Mouse (Mus musculus): Measurements from ENCODE around the gene Gm20671.
"Not testable (repeated sequence)": the region's sequence is repeated elsewhere in the genome, so short reads cannot be mapped to it uniquely, and the experiment has no call there.

Gene Gm20671

DNA sequence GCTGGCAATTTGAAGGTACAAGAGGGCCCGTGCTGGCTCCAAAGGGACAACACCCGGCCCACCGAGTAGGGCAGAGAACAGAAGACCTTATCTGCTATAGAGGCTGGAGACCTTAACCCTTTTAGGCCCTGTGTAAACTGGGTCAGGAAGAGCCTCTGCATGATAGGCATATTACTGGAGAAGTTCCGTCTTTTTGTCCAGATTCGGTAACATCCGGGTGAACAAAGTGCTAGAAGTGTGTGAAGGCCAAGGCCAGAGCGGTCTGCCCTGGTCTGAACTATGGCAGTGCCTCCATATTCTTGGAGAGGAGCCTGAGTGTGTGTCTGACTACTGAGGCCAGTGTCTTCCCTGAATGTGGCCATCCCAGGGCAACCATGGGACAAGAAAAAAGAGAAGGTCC, at the start of gene Gm20671:
TSS of gene Gm20671 (minus strand) at position 101 of the 400 bp plus-strand sequence.
- no peak for DNase-seq (ENCODE audit: low spot score)

DNA sequence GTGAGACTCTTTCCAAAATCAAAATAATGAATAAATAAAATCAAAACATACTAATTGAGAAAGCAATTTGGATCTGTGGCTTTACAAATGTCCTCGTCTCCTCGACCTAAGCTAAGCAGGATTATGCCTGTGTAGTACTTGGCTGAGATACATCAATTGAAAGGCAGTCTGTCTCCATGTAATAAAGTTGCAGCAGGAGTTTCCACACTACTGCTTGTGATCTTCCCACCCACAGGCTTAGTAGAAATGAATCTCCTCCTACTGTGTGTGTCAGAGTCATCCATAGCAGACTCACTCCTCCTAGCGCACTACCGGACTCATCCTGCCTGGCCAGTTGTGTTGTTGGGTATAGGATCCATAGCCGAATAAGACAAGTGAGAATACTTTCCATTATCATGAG, 45.4 kb upstream of the Gm20671 start:
- no peak for DNase-seq (ENCODE audit: low spot score)

DNA sequence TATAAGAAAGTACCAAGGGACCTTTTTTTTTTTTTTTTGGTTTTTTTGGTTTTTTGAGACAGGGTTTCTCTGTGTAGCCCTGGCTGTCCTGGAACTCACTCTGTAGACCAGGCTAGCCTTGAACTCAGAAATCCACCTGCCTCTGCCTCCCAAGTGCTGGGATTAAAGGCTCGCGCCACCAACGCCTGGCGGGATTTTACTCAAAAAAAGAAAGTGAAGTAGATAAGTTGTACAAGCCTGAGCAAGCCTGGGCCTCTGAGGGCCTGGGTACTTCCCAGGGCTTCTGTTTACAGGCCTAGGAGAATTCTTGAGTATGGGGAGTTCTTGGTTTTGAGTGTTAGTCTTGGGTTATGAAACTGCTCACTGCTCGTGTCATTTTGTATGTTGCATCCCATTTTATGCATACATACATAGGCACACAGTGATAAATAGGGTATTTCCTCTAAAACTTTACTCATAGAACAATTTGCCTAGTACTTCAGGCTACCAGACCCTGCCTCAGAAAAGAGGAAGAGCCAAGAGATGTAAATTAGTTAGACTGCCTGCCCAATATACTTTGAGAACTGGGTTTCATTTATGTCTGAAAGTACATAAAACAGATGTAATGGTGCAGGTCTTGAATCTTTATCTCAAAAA, 42.6 kb upstream of the Gm20671 start:
- no peak for DNase-seq (ENCODE audit: low spot score)

DNA sequence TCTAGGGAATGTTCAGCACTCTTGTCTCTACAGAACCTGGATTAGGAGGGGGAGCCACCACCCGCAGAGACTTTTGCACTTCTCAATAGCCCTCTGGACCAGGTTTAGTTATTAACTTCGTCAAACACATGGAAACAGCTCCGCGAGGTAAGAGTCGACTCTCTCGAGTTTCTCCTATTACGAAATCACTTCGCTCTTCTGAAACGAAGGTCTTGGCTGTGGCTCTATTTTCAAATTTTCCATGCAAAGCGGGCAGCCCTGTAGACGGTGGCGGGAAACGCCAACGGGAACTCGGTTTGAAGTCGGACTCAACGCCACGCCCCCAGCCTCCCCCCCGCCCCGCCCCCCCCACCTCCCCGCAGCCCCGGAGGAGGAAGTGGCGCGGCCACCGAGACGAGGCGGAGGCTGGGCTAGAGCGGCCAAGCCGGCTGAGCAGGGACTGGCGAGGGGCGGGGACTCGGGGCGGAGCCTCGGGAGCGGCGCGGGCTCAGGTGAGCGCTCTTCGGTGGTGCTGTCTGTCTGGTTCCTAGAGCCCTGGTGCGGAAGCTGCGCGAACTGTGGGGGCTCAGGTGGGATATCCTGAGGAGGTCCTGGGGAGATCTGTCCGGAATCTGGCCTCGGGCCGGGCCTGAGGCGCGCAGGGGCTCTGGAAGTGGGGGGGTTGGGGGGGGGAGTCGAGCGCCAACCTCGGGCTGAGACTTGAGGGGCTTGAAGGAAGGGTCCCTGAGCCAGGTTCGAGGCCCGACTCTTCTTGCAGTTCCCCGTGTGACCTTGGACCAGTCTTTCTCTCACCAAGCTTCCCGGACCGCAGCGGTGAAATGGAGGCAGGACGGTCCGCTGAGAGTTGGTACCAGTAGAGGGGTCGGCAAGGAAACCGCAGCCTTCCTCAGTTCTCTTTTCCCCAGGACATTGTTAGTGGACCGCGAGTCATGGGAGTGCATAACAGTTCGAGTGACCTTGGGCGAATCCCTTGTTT, 36.6 kb upstream of the Gm20671 start, which contains the start of gene Depdc5:
TSS of gene Depdc5 (plus strand) at position 449 of the 976 bp plus-strand sequence.
- peak; percentile 96 for DNase-seq (ENCODE audit: low spot score)

DNA sequence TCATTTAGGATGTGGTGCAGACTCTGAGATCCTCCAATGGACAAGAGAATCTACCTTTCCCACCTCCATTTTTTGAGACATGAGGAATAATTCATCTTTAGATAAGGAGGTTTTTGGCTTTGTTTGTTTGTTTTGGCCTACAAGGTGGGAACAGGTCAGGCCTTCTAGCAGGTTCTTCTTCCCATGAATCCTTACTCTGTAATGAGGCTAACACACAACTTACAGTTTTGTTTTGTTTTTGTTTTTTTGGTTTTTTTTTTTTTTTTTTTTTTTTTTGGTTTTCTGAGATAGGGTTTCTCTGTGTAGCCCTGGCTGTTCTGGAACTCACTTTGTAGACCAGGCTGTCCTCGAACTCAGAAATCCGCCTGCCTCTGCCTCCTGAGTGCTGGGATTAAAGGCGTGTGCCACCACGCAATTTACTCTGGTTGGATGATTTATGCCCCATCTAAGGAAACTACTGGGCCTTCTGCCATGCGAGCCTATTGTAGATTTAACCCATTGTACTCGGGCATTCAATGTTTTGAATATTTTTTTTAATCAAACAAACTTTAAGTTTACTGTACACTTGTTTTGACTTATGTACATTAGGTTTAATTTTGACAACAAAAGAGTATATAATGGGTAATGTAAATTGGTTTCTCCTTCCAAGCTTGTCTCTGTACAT, 35.7 kb upstream of the Gm20671 start:
- no peak for DNase-seq (ENCODE audit: low spot score)

DNA sequence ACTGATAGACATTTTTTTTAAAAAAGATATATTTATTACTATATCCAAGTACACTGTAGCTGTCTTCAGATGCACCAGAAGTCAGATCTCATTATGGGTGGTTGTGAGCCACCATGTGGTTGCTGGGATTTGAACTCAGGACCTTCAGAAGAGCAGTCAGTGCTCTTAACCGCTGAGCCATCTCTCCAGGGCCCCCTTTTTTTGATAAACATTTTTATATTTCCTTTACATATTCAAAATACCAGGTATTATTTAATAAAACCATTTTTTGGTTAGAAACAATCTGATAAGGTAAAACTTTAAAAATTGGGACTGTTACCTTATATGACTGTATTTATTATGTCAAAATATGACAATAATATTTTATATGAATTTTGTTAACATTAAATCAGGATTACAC, 34.2 kb upstream of the Gm20671 start:
- DNase-seq (ENCODE audit: low spot score) = no peak

DNA sequence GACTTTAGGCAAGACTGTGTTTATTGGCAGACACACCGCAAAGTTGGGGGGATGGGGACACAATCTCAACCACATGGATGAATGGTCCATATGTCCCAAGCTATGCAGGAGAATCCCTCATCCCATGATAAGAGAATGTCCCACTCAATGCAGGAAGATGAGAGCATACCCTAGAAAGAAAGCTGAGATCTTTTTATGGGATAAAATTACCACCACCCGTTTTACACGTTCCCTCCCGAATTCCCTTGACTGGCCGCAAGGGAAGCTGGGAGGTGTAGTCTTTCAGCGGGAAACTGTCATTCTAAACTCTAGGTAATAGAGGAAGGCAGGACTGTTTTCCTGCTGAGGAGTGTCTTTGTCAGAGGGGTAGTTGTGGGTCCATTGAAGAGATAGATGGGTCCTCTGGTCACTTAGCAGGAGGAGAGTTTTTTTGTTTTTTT, 30.9 kb upstream of the Gm20671 start:
- DNase-seq (ENCODE audit: low spot score) = peak; percentile 39

DNA sequence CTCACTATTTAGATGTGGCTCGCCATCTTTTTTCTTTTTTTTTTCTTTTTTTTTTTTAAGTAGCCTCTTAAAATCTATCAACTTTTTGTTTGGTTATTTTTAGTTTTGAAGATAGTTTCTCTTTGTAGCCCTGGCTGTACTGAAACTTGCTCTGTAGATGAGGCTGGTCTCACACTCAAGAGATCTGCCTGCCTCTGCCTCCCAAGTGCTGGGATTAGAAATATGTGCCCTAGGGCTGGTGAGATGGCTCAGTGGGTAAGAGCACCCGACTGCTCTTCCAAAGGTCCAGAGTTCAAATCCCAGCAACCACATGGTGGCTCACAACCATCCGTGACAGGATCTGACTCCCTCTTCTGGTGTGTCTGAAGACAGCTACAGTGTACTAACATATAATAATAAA, 28.4 kb upstream of the Gm20671 start:
- not testable (repeated sequence) for DNase-seq (ENCODE audit: low spot score)

DNA sequence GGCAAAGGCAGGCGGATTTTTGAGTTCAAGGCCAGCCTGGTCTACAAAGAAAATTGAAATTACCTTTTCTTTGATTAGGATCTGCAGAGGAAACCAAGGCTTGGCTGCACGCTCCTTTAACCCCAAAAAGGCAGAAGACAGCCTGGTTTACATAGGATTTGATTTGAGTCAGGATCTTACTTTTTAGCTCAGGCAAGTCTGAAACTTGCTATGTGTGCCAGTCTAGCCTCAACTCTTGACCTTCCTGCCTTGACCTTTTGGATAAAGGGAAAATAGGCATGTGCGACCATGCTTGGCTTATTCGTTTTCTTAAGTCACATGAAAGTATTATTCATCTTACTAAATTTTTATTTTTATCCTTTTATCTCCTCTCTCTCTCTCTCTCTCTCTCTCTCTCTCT, 27.9 kb upstream of the Gm20671 start:
- no peak for DNase-seq (ENCODE audit: low spot score)

DNA sequence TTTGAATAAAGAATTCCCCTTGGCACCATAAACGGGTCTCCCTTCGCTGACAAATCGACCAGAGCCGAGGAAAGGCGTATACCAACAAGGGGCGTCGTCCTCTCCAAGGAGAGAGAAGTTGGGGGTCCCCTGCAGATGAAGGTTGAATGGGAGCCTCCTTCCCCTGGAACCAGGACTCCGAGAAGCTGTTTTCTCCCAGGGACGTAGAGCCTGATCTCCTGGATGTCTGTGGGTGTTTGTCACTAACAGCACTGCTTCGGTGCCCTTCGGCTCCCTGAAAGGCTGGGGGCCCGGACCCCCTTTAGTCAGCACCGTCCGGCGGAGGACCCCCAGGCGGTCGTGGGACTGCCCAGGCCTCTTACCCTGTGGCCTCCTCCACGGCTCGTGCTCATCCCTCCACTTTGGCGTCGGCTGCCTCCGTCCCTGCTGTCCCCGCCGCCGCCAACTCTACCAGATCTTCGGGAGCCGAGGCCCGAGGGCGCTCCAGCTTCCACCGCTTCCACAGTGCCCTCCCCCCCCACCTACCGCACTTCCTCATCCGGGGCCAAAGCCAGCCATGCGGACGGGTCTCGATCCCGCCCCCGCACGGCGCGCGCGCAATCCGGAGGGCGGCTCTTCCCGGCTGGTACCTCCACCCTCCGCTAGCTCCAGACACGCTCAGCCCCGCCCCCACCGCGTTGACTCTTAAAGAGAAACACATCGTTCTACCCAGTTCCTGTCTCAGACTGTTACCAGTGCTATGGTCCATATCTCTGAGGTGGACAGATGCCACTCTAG, 27.0 kb upstream of the Gm20671 start, which contains the start of gene Prr14l:
TSS of gene Prr14l (minus strand) at position 526 of the 777 bp plus-strand sequence.
- peak; percentile 98 for DNase-seq (ENCODE audit: low spot score)

DNA sequence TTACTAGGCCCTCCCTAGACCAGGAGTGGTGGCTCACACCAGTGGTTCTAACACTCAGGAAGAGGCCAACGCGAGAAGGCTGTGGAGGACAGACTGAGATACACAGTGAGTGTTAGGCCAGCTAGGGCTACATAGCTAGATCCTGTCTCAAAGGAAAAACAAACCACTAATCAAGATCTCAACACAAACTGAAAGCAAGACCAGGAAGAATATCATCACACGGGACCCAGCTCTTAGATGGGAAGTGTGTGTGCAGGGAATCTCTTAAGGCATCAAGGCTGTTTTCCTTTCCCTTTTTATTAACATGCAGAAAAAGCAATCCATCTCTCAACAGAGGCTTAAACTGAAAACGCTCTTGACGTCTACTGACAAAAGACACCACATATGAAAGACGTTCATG, 25.1 kb upstream of the Gm20671 start:
- DNase-seq (ENCODE audit: low spot score) = no peak

DNA sequence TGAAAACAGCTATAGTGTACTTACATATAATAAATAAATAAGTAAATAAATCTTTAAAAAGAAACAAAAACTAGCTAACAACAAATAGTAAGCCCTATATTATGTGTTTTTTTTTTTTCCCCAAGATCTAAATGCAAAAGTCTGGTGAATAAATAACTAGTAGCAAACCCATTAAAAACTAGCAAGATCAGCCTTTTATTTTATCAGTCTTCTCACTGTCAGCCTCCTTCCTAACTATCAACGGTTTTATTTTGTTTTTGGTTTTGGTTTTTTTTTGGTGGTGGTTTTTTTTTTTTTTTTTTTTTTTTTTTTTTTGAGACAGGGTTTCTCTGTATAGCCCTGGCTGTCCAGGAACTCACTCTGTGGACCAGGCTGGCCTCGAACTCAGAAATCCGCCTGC, 22.7 kb upstream of the Gm20671 start:
- DNase-seq (ENCODE audit: low spot score) = not testable (repeated sequence)

DNA sequence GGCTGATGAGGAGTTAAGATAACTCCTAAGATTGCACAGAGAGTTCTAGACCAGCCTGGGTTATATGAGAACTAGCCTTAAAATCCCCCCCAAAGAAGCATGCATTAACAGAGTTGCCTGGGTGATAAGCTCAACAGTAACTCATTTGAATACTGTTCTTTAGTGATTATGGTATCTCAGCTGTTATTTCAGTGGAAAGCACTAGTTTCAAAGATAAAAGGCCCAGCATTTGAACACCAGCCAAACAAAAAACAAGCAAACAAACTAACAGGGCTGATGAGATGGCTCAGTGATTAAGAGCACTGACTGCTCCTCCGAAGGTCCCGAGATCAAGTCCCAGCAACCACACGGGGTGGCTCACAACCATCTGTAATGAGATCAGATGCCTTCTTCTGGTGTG, 22.3 kb upstream of the Gm20671 start:
- no peak for DNase-seq (ENCODE audit: low spot score)

DNA sequence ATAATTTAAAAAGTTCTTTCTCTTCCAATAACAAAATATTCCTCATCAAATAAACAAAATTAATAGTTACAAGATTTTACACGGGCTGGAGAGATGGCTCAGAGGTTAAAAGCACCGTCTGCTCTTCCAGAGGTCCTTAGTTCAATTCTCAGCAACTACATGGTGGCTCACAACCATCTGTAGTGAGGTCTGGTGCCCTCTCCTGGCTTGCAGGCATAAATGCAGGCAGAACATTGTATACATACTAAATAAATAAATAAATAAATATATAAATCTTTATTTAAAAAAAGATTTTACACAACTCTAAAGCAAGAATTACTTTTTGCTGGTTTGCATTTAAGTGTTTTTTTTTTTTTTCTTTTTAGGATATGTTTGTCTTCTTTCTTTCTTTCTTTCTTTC, 13.1 kb upstream of the Gm20671 start:
- no peak for DNase-seq (ENCODE audit: low spot score)

DNA sequence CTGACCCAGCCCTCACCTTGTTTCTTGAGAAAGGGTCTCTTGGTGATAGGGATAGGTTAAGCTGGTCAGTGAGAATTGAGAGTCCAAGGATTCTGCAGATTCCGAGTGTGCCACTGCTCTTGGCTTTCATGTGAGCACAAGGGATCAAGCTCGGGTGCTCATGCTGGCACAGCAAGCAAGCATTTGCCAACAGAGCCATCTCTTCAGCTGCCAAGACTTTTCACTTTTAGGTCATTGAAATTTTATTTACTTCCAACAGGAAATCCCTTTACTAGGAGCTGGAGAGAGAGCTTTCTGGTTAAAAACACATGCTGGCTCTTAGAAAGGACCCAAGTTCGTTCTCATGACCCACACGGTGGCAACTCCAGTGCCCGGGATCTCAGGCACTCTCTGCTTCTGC, 10.1 kb upstream of the Gm20671 start:
- DNase-seq (ENCODE audit: low spot score) = no peak

DNA sequence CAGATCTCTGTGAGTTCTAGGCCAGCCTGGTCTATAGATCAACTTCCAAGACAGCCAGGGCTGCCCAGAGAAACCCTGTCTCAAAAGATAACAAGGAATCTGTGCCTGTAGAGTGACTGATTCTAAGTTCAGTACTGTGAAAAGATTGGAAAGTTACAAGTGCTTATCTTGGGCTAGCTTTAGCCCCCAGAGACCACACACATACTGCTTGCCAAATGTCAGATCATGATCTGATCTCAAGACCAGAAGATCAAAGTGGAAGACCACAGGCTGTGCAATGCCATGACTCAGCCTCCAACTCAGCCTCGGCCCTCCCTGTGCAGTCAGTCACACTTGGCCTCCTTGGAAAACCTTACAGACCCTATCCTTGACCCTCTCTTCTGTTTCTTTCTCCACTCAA, 7.6 kb upstream of the Gm20671 start:
- no peak for DNase-seq (ENCODE audit: low spot score)

DNA sequence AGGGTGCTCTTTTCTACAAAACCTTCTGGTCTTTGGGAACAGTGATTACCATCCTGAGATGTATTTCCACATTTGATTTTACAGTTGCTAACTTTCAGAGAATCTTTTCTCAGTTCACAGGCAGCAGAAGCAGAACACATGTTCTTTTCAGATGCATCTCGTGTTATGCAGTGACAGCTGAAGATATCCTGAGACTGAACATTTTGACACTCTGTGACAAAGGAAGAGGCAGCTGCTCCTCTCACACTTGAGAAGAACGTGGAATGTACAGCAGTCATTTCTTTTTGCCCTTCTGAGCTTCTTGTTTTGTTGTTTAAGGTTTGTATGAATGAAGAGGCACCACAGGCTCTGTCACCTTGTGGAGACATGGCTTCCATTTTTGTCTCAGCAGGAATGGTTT, 3.1 kb upstream of the Gm20671 start:
- no peak for DNase-seq (ENCODE audit: low spot score)

DNA sequence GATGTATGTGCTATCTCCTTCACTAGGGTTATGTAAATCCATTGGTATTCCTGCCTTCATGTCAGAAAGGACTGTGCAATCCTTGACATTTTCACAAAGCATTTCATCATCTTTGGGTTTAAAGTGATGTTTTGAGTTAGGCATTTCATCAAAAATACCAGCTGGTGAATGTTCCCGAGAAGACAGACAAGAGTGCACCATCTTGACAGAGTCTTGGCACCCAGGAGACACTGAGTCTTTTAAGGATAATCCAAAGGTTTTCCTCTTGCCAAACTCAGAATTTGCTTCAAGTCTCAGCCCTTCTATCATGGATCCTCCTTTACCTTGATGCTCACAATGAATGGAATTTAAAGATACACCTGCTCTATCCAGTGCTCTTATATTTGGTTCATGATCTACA, 1.9 kb upstream of the Gm20671 start:
- not testable (repeated sequence) for DNase-seq (ENCODE audit: low spot score)

DNA sequence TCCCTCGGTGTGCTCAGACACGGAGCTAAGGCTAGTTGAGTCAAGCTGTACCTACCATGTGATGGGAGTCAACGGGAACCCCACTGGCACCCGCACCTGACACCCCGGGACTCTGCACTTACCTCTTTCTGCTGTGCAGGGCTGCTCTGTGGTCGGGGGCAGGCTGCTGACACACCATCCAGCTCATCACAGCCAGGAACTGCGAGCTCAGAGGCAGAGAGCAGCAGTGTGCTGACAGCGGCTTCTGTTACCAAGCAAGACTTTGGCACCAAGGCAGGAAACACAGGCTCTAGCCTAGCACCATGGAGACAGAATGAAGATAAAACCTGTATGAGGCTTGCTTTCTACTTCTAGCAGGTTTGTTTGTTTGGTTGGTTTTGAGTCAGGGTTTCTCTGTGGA, 6.4 kb downstream of the Gm20671 start:
- no peak for DNase-seq (ENCODE audit: low spot score)

DNA sequence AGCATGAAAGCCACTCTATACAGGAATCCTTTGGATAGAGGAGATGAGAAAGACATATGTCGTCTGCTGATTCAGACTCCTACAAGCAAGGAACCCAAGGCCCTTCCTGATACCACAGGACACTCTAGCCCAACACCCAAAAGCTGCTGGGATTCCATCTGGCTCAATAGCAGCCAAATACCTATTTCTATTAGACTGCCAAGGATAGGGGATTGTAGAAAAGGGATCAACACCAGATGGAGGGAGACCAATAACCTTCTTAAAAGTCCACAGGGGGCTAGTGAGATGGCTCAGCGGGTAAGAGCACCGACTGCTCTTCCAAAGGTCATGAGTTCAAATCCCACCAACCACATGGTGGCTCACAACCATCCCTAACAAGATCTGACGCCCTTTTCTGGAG, 11.5 kb downstream of the Gm20671 start:
- DNase-seq (ENCODE audit: low spot score) = no peak

DNA sequence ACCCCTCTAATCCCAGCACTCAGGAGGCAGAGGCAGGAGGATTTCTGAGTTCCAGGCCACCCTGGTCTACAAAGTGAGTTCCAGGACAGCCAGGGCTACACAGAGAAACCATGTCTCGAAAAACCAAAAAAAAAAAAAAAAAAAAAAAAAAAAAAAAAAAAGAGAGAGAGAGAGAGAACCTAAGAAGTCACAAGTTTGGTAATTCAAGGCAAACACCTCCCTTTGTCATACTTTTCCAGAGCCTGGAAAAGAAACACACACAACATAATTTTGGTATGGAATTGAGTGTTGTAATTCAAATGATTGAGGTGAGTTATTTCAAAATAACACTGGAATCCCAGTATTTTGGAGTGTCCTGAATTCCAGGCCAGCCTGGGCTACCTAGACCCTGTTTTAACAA, 40.5 kb downstream of the Gm20671 start:
- not testable (repeated sequence) for DNase-seq (ENCODE audit: low spot score)
